Mouse (Mus musculus) forebrain, postnatal 0 days (tissue): ENCODE measurements around the gene Zbed6. TPM values are rescaled to one million over a fixed set of nuclear protein-coding genes. Genes with fewer than 3 reads are reported as not detected.
A peak's percentile ranks its signal among the peaks of the same experiment; 100 is the strongest.

Experiments
- ATAC-seq: fragments of 200-750 bp; cut with Nextera tagmentation; 2 replicates; pipeline ENCODE4 v1.8.0; 2017; ENCODE audit warnings: mild to moderate bottlenecking, moderate library complexity
- DNase-seq: peaks from one replicate; pipeline ENCODE4 v3.0.0-alpha.2; 2015
- H3K27ac ChIP-seq: fragments of 300-500 bp; sonication (generic); 2 replicates; pipeline ENCODE4 v1.5.1; 2014; ENCODE audit warnings: low read depth, mild to moderate bottlenecking, antibody characterized with exemption, low read length, moderate library complexity, mixed read lengths
- H3K27me3 ChIP-seq: fragments of 300-500 bp; sonication (generic); 2 replicates; pipeline ENCODE4 v1.6.1; 2014; ENCODE audit warnings: mild to moderate bottlenecking, low read length, mixed read lengths; ENCODE audit not compliant: insufficient read depth
- H3K36me3 ChIP-seq: fragments of 300-500 bp; sonication (generic); 2 replicates; pipeline ENCODE4 v1.6.1; 2014; ENCODE audit warnings: mild to moderate bottlenecking, moderate library complexity; ENCODE audit not compliant: insufficient read depth
- H3K4me1 ChIP-seq: fragments of 300-500 bp; sonication (generic); 2 replicates; pipeline ENCODE4 v1.6.1; 2014; ENCODE audit warnings: antibody characterized with exemption; ENCODE audit not compliant: insufficient read depth
- H3K4me2 ChIP-seq: fragments of 300-500 bp; sonication (generic); 2 replicates; pipeline ENCODE4 v1.6.1; 2014; ENCODE audit warnings: low read depth, mild to moderate bottlenecking, moderate library complexity
- H3K4me3 ChIP-seq: fragments of 300-500 bp; sonication (generic); 2 replicates; pipeline ENCODE4 v1.5.1; 2014; ENCODE audit warnings: low read depth, low read length, mixed read lengths
- H3K9ac ChIP-seq: fragments of 300-500 bp; sonication (generic); 2 replicates; pipeline ENCODE4 v1.6.1; 2014; ENCODE audit warnings: mild to moderate bottlenecking
- H3K9me3 ChIP-seq: fragments of 300-500 bp; sonication (generic); 2 replicates; pipeline ENCODE4 v1.6.1; 2016; ENCODE audit warnings: low read length
- CTCF ChIP-seq: sonication (generic); IDR thresholded peaks from 2 replicates; pipeline ENCODE4 v1.5.1; 2016; ENCODE audit warnings: antibody characterized with exemption, control low read depth, low read depth
- WGBS: fragments of 180-500 bp; shearing (Covaris S2); extraction: QIAGEN DNeasy Blood & Tissue Kit; methylation state at CpG from one replicate; pipeline ENCODE4 v1.1.7; 2014; 5-methylcytosine and 5-hydroxymethylcytosine counted together
- polyA plus RNA-seq: library from polyadenylated mRNA; unstranded; fragments of >200 nt; fragmentation: Nextera tagmentation; extraction: Ambion mirVana; gene quantifications from 2 replicates; pipeline ENCODE4 v1.2.1, GENCODE M21; 2015
- total RNA-seq: library from RNA; depleted of rRNA; stranded (reverse); fragments of >200 nt; gene quantifications from 2 replicates; pipeline ENCODE4 v1.2.3, GENCODE M21; 2014

The Zbed6 gene
- total and polyA plus RNA-seq, 2 experiments from 2014 or later: 5.7 TPM; not detected in 1

- DNase-seq: no peak
- H3K36me3 ChIP-seq: no peaks in the 10 kb centered on the region
- no peak overlapping the region for H3K9ac ChIP-seq
- H3K9me3 ChIP-seq: no peaks in the 10 kb centered on the region
- H3K27ac ChIP-seq: no peak overlapping the region
- TF ChIP-seq CTCF: no peak
- ATAC-seq: no peak
- no peak overlapping the region for H3K4me2 ChIP-seq
- no peak overlapping the region for H3K4me3 ChIP-seq
- 74% methylated on average over 4 of the region's 4 CpGs for WGBS
- H3K27me3 ChIP-seq: no peaks in the 10 kb centered on the region
- H3K4me1 ChIP-seq: peaks cover 15% of the 10 kb centered on the region
Observed at GRCm38 (mm10) chr1:133663427-133663826, 2.7 kb upstream of the Zbed6 start.

- ATAC-seq (no peak), DNase-seq (no peak)
- Histone ChIP-seq H3K27me3 (no peaks in the 10 kb centered on the region), H3K36me3 (no peaks in the 10 kb centered on the region), H3K4me3 (no peak overlapping the region), H3K9me3 (no peaks in the 10 kb centered on the region), H3K27ac (no peak overlapping the region), H3K4me1 (peaks cover 15% of the 10 kb centered on the region), H3K4me2 (no peak overlapping the region), H3K9ac (no peak overlapping the region)
- no peak for TF ChIP-seq CTCF
- WGBS: 96% methylated on average over 7 of the region's 7 CpGs
Observed at GRCm38 (mm10) chr1:133662941-133663340, 2.3 kb upstream of the Zbed6 start.

GRCm38 (mm10) chr1:133661203-133661933, 683 bp upstream of the Zbed6 start, which contains the start of gene Gm38394:
TSS of gene Gm38394 (minus strand) at chr1:133661318.
- H3K9me3 ChIP-seq: no peaks in the 10 kb centered on the region
- peak within 1 kb of the TSS; percentile 95 for H3K4me2 ChIP-seq
- no peak for TF ChIP-seq CTCF
- peak within 1 kb of the TSS; percentile 96 for H3K27ac ChIP-seq
- DNase-seq: peak; percentile 96
- H3K36me3 ChIP-seq: peaks cover 11% of the 10 kb centered on the region; the same call in 1 of the 2 replicates
- H3K27me3 ChIP-seq: no peaks in the 10 kb centered on the region
- ATAC-seq: peak; percentile 99
- WGBS: 1% methylated on average over 26 of the region's 26 CpGs
- peak within 1 kb of the TSS; percentile 91 for H3K4me3 ChIP-seq
- H3K4me1 ChIP-seq: peaks cover 27% of the 10 kb centered on the region
- peak within 1 kb of the TSS; percentile 79 for H3K9ac ChIP-seq

- Histone ChIP-seq H3K27ac (no peak overlapping the region), H3K36me3 (peaks cover 11% of the 10 kb centered on the region; the same call in 1 of the 2 replicates), H3K4me1 (peaks cover 27% of the 10 kb centered on the region), H3K4me2 (no peak overlapping the region), H3K4me3 (no peak overlapping the region), H3K9me3 (no peaks in the 10 kb centered on the region), H3K9ac (no peak overlapping the region), H3K27me3 (no peaks in the 10 kb centered on the region)
- no peak for TF ChIP-seq CTCF
- DNase-seq (no peak), ATAC-seq (no peak)
- WGBS: 82% methylated on average over 3 of the region's 3 CpGs
Observed at GRCm38 (mm10) chr1:133658878-133659277, 1.8 kb downstream of the Zbed6 start.

GRCm38 (mm10) chr1:133656811-133657210, 3.9 kb downstream of the Zbed6 start:
- ATAC-seq (no peak), DNase-seq (no peak)
- no peak for TF ChIP-seq CTCF
- H3K36me3 ChIP-seq: peaks cover 11% of the 10 kb centered on the region; the same call in 1 of the 2 replicates
- no peak overlapping the region for H3K9ac ChIP-seq
- peaks cover 27% of the 10 kb centered on the region for H3K4me1 ChIP-seq
- no peaks in the 10 kb centered on the region for H3K9me3 ChIP-seq
- H3K4me3 ChIP-seq: no peak overlapping the region
- H3K27me3 ChIP-seq: no peaks in the 10 kb centered on the region
- no peak overlapping the region for H3K4me2 ChIP-seq
- WGBS: 69% methylated on average over 5 of the region's 5 CpGs
- H3K27ac ChIP-seq: no peak overlapping the region

- Histone ChIP-seq H3K36me3 (peaks cover 11% of the 10 kb centered on the region; the same call in 1 of the 2 replicates), H3K9me3 (no peaks in the 10 kb centered on the region), H3K27me3 (no peaks in the 10 kb centered on the region), H3K4me2 (no peak overlapping the region), H3K27ac (no peak overlapping the region), H3K4me3 (no peak overlapping the region), H3K9ac (no peak overlapping the region), H3K4me1 (peaks cover 13% of the 10 kb centered on the region; the same call in 1 of the 2 replicates)
- ATAC-seq (no peak), DNase-seq (no peak)
- WGBS: 84% methylated on average over 1 of the region's 1 CpGs
- no peak for TF ChIP-seq CTCF
Observed at GRCm38 (mm10) chr1:133653033-133653432, 7.7 kb downstream of the Zbed6 start.

GRCm38 (mm10) chr1:133650288-133651055, 10.2 kb downstream of the Zbed6 start:
- no peak overlapping the region for H3K9ac ChIP-seq
- DNase-seq (no peak), ATAC-seq (no peak)
- H3K36me3 ChIP-seq: peaks cover 18% of the 10 kb centered on the region
- H3K4me3 ChIP-seq: no peak overlapping the region
- no peak overlapping the region for H3K27ac ChIP-seq
- H3K9me3 ChIP-seq: no peaks in the 10 kb centered on the region
- no peaks in the 10 kb centered on the region for H3K27me3 ChIP-seq
- no peak for TF ChIP-seq CTCF
- 95% methylated on average over 7 of the region's 7 CpGs for WGBS
- no peaks in the 10 kb centered on the region for H3K4me1 ChIP-seq
- no peak overlapping the region for H3K4me2 ChIP-seq
